Mouse (Mus musculus) gastrocnemius, adult 18-20 months (tissue): ENCODE results near the gene Hgd. TPM values are rescaled to one million over a fixed set of nuclear protein-coding genes. Genes with fewer than 3 reads are reported as not detected.

ENCODE experiments used
- DNase-seq: peaks from one replicate; pipeline ENCODE4 v3.0.0; 2021; ENCODE audit warnings: low spot score
- long read RNA-seq, 2 experiments: library from polyadenylated mRNA; stranded (forward); transcript quantifications; one replicate each; pipeline ENCODE4 v2.0.0; 2021
- total RNA-seq, 2 experiments: library from RNA; stranded (reverse); gene quantifications; 2 replicates each; pipeline ENCODE4 v1.2.3; 2021

The Hgd gene
- under 1 TPM; 0.43 to 0.57 TPM for total RNA-seq
- long read RNA-seq, experiment 1, result 0 reads
- long read RNA-seq, experiment 2, result 0 reads

DNA sequence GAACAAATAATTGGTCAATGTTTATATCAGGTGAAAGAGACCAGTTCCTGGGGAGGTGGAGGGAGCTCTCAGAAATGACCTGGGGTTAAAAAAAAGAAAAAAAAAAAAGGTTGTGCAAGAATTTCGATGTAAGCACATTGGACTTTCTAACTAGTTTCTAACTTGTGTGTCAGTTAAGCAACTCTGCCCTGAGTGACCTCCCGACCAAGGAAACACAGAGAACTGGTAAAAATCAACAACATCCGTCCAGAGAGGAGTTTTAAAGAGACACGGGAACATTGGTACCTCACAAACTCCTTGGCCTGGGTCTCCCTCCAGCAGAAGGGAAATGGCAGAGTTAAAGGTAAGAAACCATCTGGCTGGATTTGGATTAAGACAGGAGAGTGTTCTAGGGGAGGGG is at the start of gene Hgd:
TSS of gene Hgd (plus strand) at position 160 of the 400 bp plus-strand sequence.
- no peak for DNase-seq

DNA sequence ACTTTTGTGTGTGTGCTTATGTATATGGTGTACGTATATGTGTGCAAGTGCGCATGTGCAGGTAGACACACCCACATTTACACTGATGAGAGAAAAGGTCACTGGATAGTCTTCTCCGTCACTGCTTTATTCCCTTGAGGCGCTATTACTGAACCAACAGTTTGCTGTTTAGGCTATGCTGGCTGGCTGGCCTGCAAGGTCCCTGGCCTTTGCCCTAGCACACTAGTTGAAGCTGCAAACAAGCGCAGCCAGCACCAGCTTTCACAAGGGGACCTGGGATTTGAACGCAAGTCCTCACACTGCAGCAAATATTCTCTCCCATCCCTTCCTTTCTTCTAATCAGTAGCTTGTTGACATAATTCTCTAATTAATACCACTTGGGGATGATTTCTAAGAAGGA is 49.8 kb upstream of the Hgd start:
- no peak for DNase-seq

DNA sequence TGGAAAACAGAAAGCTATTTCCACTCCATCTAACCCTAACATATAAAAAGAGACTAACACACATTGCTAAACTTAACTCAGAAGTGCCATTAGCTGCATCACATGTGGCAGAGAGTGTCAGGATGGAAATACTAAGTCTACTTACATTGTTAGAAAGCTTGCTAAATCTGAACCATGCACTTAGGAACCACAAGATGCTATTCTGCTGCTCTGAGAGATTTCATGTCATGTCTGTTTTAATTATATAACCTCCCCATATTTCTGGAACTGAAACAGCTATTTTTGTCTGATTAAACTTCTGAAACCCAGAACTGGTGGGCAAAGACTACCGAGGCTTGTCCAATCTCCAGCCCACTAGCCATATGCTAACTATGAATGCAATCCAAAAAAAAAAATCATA is 47.9 kb upstream of the Hgd start:
- no peak for DNase-seq

DNA sequence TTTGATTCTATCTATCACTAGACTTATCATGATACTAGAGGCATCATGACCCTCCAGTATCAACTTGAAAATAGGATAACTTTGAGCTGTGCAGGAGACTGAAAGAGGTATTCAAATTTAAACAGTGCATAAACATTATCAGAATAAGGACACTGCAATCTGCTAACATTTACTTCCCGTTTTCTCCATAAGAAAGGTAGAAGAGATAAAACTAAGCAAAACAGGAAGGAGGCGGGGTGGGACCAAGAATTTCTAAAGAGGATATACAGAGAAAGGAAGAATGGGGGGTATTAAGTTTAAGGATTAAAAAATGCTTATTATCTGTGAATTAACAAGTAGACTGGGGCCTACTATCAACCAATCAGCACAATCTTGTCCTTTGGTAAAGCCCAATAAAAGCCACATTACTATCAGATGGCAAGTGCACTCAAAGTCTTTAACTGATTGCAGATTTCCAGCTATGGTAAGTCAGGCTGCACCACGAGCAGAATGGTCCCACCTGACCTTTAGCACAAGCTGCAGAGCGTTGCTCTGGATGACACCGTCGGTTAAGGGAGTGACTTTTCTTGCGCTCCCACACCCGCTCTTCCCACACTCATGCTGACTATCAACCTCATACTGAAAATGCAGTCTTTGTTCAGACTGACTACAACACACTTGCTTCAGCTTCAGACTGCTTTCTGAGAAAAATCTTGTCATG is 46.4 kb upstream of the Hgd start:
- no peak for DNase-seq

DNA sequence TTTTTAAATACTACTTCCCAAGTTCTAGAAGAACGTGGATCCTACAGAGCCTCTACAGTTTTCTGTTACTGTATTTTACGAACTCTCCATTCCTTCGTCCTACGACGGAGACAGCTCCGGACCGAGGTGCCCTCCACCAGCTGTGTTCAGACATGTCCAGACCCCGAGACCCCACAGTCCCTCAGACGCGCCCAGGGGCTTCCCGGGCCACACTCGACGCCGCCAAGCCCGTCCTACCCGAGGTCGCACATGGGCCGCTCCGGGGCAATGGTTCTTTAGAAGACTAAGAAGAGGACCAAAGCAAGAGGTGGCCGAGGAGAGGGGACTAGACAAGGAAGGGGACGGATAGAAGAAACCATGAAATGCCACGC is 40.7 kb upstream of the Hgd start:
- DNase-seq, result no peak

DNA sequence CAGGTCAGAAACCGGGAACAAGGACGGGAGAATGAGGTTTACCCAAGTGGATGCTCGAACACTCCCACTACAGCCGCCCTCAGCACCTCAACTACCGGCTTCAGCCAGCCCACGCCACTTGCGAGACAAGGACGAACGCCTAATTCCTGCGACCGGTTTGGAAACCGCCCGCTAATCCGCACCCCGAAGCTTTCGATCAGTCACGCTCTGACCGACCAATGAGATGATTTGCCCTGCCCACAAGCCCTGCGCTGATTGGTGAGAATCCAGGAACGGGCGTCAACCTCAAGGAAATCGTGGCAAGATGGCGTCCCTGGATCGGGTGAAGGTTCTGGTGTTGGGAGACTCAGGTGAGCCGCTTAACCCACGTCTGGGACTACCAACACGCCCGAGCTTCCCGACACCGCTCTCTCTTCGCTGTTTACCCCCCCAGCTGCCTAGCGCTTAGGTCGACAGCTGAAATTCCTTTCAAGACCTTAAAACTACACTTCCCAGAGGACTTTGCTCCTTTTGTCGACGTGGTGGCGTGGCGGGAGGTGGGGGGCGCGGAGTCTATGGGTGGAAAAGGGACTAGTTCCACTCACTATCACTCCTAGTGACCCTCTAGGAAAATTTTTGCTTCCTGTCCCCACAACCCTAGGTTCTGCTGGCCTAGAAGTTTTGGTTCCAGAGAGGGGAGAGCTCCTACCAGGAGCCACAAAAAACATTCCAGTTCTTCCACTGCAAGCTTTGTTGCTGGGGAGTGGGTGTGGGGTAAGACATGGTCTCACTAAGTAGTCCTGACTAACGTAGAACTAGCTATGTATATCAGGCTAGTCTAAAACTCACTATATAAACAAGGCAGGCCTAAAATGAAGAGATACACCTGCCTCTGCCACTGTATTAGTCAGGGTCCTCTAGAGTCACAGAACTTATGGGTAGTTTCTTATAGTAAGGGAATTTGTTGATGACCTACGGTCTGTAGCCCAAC is 40.1 kb upstream of the Hgd start, which contains the start of the genes Gtf2e1 and Rabl3:
TSS of gene Gtf2e1 (minus strand) at position 179 of the 970 bp plus-strand sequence.
TSS of gene Rabl3 (plus strand) at position 275 of the 970 bp plus-strand sequence.
- peak; percentile 99 for DNase-seq

DNA sequence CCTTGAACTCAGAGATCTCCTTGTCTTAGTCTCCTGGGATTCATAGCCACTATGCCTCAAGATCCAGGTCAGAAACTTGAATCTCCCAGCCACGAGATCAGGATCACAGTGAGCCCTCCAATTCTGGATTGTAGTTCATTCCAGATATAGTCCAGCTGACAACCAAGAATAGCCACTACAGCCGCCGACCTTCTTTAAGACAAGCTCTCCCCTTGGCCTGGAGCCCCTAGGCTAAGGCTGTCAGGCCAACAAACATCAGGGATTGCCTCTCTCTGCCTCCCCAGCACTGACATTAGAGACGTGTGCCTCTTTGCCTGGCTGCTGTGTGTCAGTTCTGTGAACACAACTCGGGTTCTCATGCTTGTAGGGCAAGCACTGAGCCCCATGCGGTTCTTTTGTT is 39.2 kb upstream of the Hgd start:
- peak; percentile 62 for DNase-seq

DNA sequence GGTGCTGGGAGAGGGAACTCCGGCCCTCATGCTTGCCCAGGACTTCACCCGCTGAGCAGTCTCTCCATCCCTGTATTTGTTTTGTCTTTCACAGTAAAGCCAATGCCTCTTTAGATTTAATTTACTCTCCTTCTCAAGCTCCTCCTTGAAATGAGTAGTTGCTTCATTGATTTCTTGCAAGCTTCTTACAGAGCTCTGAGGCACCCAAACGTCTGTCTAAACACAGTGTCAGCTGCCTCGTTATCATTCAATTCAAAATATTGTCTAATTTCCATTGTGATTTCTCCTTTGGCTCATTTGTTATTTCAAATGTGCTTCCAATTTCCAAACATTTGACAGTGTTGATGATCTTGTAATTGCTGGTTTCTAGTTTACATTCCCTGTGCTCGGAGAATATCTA is 33.6 kb upstream of the Hgd start:
- no peak for DNase-seq

DNA sequence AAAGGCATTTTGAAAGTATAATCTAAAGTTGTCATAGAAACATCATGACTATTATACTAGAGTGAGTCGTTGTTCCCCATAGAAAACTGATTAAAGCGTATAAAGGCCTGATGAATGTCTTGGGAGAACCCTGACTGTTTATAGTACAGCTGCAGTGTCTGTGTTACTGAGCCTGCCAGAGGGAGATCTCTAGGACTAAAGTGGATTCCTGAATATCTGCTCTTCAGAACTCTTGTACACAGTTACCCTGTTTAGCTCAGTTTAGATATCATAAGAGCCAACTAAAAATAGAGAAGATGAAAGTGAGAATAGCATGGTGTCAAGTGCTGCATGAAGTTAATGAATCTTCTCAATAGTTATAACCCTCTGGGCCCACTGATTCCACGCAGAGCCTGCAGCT is 29.7 kb upstream of the Hgd start:
- DNase-seq, result no peak

DNA sequence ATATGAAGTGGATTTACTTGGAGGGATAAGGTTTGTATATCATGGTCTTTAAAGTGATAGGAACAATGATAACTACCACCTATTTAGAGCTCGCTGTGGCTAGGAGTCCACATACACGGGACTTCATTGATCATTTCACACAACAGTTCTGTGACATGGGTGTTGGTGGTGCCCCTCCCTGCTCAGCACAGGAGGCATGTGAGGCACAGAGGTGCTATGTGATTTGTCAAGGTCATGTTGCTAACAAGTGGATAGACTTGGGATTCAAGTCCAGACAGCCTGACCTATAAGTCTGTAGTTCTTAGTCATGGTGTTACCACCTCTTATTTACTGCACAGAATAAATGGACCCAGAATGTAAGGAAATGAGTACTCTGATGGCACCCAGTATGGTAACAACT is 29.0 kb upstream of the Hgd start:
- no peak for DNase-seq

DNA sequence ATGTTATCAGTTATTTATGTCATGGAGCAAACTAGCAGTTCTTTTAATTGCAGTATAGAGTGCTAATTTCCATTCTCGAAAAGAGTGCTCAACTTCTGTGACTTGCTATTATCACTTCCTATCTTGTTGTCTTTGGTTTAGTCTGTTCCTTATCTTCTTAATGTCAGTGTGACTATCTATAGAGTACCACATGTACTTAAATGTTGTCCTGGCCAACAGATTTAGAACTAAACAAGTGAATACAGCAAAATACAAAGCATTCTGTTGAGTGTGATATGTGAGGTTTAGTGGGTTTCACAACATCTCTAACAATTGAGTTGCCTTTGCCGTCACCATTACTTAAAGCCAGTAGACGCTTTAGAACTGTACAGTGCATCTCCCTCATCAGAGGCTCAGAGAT is 27.1 kb upstream of the Hgd start:
- no peak for DNase-seq

DNA sequence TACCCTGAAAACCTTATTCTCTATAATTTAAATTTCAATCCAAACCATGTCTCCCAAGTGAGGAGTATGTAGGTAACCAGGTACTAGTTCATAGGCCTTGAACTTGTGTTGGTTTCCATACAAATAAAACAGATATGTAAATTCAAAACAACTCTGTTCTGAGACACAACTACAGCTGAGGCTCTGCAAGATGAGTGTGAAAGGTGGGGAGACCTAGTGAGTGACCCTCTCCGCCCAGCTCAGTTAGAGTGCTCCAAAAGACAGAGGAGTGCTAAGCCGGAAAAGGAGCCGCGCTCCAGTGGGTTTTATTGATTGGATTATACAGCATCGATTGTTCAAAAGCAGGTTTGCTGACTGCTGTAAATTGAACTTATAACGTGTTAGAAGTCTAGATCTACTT is 17.5 kb upstream of the Hgd start:
- no peak for DNase-seq

DNA sequence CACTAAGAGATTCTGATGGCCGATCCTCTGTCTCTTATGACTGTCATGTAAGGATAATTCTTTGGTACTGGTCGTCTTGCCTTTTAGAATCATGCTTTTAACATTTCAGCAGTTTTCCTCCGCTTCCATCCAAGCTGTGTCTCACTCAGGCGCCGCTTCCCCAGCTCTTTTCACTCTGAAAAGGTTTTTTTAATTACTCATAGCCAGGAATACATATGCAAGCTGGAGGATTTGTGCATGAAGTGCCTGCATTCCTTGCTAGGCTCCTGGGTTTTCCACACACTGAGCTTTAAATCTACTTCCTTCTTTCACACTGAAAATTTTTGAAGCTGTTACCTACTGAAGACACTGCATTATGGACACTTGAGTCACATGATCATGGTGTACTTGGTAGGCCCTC is 17.0 kb upstream of the Hgd start:
- no peak for DNase-seq

DNA sequence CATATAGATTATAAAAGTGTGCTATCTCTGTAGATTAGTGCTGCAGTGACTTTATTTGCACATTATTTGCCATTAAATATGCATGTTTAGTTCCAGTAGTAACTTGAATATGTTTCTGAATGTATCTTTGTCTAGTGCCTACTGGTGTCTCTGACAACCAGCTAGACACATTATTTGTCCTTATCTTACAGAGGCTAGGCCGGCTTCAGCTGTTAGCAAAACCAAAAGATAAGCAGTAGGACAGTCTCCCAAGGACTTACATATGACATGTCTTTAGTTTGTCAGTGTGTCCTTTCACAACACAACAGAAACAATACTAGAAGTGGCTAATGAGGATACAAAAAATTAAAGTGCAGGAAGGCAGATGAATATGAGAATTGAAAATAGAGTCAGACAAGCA is 14.8 kb upstream of the Hgd start:
- no peak for DNase-seq

DNA sequence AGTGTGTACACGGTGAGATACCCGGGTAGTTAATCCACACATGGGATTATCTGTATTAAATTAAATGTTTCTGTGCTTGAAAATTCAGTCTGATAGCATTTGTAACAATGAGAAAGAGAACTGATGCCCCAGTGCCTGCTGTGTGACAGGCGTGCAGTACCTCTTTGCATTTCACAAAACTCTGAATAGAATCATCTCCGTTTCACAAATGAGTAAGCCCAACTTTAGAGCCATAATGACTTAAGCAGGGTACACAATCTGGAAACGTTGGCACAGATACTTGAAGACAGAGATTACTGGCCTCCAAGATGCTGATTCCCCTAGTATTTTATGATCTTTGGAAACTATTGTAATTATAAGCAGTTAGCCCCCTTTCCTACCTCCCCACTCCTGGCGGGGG is 13.8 kb upstream of the Hgd start:
- no peak for DNase-seq

DNA sequence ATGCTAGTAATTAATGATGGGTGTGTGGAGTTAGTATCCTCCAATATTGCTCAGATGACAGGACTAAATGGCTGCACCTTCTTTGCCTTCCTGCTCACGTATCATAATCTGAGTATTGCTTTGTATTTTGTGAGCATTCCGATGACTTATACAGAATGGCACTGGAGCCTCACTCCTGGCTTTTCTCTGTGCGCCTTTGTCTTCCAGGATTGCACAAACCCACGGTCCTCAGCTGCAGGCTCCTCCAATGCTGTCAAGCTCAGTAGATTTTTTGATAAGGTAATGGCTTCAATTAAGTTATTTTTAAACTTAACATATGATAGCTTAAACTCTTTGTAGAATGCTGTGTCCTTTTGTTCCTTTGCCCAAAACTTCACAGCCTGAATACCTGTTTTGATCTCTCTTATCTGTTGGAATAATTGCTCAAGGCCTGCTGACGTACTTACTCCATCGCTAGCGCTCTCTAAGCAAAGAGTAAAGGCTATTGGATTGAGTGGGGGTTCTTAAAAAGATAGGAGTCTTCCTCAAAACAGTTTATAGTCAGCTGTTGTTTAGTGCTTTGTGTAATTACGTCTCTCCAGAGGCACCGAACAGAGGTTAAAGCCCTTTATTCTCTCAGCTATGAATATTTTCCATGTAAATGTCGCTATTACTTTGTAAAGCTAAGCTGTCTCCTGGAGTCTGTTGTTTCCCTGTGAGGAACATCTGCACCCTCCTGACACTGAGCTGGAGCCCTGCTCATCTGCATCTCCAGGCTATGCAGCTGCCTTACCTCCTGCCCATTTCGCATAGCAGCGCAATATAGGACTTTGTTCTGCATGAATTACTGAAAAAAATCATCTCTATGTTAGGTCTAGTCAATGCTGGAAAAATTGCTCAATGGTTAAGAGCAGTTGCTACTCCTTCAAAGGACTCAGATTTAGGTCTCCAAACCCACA is 12.6 kb upstream of the Hgd start:
- no peak for DNase-seq

DNA sequence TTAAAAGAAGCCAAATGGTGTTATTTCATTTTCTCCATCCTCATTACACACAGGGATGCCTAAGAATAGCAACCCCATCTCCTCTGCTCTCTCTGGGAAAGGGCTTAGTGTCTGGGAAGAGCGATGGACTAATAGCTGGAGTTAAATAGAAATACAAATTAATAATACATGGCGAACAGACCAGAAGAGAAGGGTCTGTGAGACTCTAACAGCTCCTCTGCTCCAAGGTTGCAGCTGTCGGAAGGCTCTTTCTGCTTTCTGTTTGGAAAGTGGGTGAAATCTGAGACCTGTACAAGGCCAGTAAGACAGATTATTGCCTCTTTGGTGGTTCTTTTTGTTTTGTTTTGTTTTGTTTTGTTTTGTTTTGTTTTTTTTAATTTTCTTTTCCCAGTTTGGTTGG is 8.4 kb upstream of the Hgd start:
- DNase-seq, result no peak

DNA sequence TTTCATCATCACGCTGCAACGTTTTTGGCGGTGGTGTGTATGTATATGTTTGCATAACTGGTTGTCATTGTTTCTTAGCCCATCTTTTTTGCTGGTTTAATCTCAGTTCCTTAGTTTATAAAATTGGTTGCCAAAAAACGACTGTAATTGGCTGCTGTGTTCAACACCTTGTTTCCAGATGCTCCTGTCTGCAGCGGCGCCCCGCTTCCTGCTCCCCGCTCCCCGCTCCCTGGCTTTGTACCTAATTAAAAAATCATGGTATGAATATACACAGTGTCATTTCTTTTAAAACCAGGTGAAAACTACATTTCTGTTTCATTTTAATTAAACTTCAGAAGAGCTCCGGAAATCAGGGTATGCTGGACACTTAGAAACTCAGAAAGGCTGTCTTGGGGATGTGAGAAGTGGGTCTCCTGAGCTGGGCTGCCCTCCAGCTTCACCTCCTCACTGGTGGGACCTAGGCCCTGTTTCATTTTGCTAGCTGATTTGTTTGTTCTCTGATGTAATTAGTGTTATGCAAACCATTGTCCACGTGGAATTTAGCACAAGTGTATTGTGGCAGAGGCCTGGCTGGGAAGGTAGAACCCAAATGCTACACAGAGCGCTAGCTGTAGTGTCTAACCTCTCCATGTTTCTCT is 7.7 kb upstream of the Hgd start:
- no peak for DNase-seq

DNA sequence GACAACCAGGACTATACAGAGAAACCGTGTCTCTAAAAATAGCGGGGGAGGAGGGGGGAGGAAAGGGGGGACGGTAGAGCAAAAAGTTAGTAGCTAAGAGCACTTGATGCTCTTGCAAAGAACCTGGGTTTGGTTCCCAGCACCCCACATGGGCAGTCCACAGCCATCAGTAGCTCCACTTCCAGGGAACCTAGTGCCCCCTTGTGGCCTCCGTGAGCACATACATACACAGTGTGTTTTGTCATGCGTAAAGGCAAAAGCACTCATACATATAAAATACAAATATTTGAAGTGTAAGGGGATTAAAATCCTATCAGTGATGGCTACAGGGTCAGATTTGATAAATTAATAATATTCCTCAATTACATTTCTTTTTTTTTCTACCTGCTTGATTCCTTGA is 6.9 kb upstream of the Hgd start:
- DNase-seq, result no peak

DNA sequence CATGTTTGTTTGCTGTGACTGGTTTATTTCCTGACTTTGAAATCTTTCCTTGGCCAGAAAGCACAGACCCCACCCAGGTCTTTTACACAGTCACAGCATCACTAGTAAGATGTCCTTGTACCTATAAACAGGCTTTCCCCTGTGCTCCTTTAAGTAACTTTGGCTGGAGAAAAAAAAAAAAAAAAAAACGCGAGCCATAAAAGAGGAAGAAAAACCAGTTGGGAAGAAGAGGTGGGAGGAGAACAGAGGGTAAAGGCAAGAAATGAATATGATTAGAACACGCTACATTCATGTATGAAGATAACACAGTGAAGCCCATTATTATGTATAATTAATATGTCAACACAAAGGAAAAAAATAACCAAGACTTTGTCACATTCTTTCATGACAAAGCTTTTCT is 4.6 kb upstream of the Hgd start:
- no peak for DNase-seq

DNA sequence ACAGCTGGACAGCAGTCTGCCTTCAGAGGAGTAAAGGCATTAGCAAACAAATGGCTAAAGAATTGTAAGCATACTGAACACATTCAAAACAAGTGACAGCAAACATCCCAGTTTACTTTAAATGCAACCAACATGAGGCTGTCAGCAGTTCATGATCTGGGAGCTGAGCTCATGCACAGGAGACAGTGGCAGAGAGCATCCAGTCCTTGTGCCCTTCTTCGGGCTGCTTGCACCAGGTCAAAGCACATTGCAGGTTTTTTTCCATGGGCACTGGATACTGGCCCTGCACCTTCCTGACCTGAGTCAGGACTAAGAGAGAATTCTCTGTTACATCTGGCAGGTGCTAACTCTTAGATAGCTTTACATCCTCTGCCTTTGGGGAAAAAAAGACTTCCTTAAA is 362 bp upstream of the Hgd start:
- DNase-seq, result no peak
